In the genomic region with DNA sequence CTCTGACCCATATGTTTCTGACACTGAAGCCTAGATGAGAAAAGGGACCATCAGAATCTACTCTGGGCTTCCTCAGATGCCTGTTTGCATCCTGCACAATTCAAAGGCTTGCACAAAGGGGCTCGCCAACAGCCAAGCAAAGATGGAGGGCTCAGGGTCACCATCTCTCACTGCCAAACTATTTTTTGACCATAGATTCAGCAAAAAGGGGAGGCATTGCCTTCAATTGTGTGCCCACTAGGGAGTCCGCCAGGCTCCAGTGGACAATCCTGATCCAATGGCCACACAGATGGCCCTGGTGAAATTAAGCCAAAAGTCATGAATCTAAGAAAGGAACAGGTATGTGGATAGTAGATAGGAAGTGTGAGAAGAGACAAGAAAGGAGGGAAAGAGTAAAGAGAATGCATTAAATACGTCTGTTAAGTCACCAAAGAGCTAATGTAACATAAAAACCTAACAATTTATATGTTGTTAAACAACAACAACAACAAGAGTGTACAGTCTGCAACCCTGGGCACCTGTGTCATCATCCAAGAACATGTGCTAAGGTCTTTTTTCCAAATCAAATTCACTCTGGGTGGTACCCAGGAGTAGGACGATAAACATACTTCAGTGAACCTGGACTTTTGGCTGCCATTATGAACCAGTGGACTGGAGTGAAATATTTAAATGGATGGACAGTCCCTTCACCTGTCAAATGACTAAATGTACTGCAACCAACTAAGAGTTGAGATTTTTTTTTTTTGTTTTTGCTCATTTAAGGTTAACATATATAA, we compare ENCODE assay signal across 10 mouse cellular contexts. TPM values are rescaled to one million over a fixed set of nuclear protein-coding genes. Genes with fewer than 3 reads are reported as not detected.
"Had no signal": no experiment of that assay in that cellular context is flagged by ENCODE, and none has a peak within 500 bp of the region (broad histone marks: within the 10 kb centered on the region; RNA-seq: fewer than 3 reads in every experiment).

No protein-coding gene starts in this region.

- DNase-seq: kidney, postnatal 10 days; kidney, postnatal 4 days; lung, embryonic 14.5 days; lung, postnatal 10 days; lung, postnatal 4 days; retina, postnatal 1 day; right cerebral cortex, postnatal 4 days; thymus, adult 2 months; thymus, postnatal 25 days had no signal

RNA-seq across cellular contexts. Expression of a gene that starts 6.7 kb away (rescaled TPM):
- total RNA-seq: megakaryocyte, adult 5-6 weeks had no signal
